Mouse (Mus musculus): Measurements from ENCODE around the gene Gmnn.
"Not testable (repeated sequence)": the region's sequence is repeated elsewhere in the genome, so short reads cannot be mapped to it uniquely, and the experiment has no call there.

Gene Gmnn

DNA sequence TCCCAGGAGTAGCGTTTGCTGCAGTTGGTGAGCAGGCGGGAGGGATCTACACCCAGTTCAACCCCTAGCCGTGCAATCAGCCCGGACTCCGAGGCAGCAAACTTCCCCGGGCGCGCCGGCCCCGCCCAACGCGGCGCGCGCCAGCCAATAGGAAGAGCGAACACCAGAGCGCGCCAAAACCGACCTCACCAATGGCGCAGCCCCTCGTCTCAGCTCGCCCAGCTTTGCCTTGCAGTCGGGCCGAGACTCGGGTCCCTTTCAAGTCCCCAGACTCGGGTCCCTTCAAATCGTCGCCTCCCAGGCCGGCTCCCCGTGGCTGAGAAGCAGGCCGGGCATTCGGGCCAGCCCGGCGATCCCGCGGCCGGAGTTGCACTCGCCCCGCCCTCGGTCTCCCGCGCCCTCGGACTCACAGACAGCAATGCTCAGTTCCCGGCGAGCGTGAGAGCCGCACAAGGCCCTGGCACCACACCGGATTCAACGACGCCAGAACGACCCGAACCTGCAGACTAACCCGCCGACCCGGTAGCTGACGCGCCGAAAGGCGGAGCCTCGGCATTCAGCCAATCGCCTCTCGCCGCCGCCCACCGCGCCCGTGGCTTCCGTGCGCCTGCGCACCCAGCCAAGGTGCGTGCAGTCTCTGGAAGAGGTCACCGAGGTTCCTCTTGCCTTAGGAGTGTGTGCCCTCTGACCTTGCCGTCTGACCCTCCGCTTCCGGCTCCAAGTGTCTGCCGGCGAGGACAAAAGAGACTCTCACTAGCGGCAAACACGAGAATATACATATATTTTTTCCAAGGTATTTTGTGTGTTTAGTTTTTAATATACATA, at the start of gene Gmnn:
Gene Gmnn, minus strand, starts transcription at position 521 of the 825 bp plus-strand sequence.
- DNase-seq (ENCODE audit: inconsistent ontology term) = peak; percentile 96

DNA sequence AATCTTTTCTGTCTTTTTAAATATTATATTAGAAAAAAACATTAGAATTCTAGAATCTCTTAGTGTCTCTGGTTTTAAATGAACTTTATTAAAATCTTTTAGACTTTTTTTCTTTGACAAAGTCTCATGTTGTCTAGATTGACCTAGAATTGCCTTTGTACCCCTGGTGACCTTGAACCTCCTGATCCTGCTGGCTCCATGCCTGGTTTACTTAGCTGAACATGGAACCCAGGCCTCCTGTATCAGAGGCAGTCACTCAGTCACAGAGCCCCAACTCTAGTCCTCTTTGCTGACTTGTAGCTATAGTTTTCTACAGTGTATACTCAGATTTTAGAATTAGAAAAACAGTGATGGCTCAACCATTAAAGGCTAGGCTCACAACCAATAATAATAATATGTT, 44.4 kb upstream of the Gmnn start:
- no peak for DNase-seq (ENCODE audit: inconsistent ontology term)

DNA sequence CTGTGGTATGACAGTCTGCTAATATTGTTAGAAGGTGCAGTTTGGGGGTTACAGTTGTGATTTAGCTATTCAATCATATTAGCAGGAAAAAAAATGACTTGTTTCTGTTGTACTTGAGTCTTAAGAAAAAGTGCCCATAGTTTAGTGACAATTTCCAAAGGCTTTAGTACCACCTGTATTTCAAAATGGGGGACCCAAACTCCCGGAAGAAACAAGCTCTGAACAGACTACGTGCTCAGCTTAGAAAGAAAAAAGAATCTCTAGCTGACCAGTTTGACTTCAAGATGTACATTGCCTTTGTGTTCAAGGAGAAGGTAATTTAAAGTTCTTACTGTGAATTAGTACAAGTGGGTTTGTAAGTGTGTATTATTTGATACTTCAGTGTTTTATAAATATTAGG, 41.5 kb upstream of the Gmnn start:
- DNase-seq (ENCODE audit: inconsistent ontology term) = no peak

DNA sequence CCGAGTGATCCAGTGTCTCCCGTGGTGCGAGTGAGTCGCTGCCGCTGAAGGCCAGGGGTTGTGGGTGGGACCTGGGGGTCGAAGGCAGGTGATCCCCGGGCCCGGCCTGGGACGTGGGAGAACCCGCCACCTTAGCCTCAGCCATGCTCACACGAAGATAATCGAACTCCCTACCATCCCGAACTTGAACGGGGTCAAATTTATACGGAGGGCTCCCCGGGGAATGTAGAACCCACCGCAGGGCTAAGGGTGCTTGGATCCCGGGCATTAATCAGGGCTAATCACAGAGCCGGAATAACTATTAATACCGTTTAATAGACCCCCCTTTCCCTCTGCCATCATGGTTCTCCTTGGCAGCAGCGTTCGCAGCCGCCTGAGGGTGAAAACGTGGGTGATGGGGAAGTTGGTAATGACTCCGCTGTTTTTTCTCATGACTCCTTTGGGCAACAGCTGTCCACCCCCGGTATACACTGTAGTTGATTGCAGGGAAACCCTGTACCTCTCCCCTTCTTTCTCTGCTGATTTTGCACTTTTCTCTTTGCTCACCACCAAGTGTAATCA, 40.5 kb upstream of the Gmnn start:
- no peak for DNase-seq (ENCODE audit: inconsistent ontology term)

DNA sequence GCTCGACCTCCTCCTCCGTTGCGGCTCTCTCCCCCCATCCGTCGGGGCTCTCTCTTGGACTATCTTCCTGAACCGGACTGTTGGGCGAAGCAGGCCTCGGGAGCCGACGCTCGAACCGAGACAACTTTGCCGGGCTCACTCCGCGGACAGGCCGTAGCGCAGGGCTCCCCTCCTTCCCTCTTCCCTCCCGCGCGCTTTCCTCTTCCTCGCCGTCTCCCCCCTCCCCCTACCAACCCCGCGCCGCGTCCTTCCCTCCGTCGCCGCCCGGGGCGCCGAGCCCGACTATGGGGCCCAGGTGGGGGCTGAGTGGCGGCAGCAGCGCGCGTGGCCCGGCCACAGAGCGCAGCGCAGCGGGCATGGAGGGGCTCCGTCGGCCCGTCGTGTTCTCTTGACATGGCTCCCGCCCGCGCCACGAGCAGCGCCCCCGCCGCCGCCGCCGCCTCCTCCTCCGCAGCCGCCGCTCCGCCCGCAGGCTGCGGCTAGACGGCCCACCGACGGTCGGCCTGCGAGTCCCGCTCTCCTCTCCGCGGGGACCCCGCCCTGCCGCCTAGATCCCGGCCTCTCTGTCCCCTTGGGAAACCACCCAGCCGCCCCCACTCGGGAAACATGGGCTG, 39.7 kb upstream of the Gmnn start, which contains the start of gene BC005537:
Gene BC005537, plus strand, starts transcription at position 350 of the 614 bp plus-strand sequence.
- DNase-seq (ENCODE audit: inconsistent ontology term) = no peak

DNA sequence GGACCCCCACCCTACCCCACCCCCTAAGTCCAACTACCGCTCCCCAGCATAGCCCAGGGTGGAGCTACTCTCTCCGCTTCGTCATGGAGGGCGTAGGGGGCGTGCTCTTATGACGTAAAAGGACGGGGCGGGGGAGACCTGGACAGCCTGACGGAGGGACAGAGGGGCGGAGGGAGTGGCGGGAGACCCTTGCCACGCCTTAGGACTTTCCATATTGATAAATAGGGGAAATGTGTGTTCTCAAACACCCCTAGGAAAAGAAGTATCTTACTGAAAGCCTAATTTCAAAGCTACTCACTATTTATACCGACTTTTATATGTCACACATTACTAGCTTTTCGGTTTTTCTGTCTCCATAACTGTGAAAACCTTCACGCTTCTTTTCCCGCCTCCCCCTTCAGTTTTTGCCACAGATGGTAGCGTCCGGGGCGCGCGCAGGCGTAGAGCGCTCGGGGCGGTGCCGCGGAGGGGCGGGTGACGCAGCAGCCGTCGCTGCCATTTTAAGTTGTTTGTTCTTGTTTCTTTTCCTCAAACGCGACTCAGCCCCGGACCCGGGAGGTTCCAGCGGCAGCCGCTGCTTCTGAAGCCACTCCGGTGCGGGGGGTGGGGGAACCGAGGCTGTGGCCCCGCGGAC, 39.1 kb upstream of the Gmnn start:
- peak; percentile 99 for DNase-seq (ENCODE audit: inconsistent ontology term)

DNA sequence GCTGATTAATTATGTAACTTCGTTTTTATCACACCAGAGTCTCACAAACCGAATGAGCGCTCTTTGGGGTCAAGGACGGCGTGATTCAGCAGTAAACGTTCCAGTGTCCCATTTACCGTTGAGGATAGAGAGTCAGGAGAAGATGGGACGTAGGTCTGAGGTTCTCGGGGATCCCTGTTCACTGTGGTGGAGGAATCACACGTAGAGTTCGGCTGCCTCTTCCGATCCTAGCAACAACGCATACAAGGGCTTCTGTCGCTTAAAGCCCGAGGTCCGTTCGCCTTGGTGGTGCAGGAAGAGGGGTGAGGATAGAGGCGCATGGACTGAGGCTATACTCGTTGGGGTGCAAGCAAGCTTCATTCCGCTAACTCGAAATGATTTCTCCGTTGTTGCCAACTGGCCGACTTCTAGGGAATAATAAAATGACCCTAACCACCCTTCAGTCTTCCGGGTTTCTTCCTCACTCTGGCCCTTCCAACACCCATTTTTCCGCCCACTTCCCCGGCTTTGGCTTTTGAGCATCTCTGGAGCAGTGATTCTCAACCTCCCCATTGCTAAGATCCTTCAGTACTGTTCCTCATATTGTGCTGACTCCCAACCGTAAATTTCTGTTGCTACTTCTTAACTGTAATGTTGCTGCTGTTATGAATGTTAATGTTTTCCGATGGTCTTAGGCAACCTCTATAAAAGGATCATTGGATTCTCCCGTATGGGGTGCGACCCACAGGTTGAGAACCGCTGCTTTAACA, 38.4 kb upstream of the Gmnn start:
- DNase-seq (ENCODE audit: inconsistent ontology term) = peak; percentile 65

DNA sequence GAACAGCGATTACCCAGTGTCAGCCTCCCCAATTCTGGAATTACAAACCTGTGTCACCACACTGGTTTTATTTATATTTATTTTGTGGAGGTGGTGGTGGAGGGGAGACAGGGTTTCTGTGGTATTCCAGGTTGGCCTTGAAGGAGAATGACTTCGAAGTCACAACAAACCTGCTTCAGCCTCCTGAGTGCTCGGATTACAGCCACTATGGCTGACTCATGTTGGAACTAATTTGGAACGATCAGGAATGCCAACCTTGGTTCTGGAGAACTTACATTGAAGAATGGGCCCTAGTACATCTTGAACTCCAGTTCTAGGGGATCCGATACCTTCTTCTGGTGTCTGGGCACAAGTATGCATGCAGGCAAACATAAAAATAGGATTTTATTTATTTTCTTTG, 37.7 kb upstream of the Gmnn start:
- no peak for DNase-seq (ENCODE audit: inconsistent ontology term)

DNA sequence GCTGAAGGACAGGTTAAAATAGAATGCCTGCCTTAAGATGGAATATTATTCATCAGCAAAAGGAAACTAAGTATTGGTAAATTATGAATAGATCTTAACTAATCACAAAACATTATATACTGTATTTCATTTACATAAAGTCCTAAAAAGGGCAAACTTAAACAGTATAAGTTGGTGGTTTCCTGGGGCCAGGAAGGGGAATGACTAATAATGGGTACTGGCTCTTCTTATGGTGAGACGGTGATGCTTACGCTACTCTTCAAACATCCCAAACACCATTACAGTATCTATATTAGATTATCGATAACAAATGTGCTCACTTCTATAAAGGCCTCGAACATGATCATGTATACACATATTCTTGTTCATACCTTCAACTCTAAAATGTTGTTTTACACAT, 37.0 kb upstream of the Gmnn start:
- DNase-seq (ENCODE audit: inconsistent ontology term) = no peak

DNA sequence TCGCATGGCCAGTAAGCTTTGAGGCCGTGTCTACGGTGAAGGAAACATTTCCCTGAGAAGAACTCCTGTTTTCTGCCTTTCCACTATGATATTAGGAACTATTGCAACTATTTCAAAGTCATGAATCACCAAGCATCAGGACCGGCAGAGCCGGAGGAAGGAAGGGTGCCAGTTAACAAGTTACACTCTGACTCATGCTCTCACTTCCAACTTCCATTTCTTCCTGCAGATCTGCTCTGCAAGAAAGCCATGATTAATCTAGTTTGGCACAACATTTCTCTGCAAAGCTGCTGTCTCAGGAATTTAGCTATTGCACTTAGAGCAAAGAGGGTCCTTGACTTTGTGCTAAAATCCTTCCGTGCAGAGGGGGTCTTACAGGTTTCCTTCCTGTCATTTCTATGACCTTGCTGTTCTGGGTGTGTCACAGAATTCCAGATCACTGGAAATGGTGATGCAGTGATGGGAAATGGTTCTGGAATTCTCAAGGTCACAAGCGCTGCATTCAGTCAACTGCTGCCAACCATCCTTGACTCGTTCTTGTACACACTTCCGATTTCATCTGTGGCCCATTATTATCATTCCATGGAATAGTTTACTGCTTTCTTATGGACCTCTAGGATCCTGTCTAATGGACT, 30.8 kb upstream of the Gmnn start:
- peak; percentile 84 for DNase-seq (ENCODE audit: inconsistent ontology term)

DNA sequence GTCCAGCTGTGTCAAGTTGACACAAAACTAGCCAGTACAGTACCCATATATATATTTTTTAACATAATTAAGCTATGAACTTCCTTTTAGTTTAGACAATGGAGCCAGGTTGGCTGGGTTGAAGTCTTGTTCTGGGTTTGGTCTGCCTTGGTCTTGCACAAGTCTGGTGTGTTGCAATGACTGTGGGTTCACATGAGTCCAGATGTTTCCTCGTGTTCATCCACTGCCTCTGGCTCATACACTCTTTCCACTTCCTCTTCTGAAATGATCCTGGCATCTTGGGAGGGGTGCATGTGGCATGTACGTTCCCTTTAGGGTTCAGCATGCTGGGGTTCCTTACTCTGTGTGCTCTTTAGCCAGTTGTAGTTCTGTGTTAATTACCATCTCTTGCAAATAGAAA, 29.6 kb upstream of the Gmnn start:
- DNase-seq (ENCODE audit: inconsistent ontology term) = no peak

DNA sequence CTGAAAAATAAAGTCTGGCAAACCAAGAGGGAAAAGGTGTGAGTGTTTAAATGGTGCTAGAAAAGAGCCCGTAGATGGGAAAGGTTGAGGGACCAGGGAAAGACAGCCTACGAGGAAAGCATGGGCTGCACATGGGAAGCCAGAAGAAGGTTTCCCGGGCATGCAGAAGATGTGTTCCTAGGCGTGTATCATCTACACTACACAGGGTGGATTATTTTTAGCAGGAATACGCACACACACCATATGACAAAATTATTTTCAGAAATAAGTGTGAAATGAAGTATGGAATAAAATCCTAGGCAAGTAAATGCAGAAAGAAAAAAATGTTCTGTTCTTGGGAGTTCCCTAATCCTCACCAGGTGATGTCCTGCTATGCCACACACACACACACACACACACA, 25.8 kb upstream of the Gmnn start:
- DNase-seq (ENCODE audit: inconsistent ontology term) = no peak

DNA sequence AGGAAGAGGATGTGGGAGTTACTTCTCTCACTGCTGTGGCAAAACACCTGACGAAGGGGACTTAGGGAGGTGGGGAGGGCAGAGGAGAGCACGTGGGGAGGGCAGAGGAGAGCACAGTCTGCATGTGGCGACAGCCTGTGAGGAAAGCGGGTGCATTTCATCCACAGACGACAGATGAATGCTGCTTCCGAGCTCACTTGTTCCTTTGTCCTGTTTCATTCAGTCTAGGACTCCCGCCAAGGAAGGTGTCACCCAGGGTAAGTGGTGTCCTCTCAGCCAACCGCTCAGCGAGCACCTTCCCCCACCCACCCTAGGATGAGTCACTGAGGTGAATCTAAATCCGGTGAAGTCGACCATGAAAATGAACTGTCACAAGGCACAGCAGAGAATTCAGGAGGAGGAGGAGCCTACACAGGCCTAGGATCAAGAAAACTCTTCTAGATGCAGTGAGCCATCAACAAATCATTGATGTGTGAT, 24.3 kb upstream of the Gmnn start:
- peak; percentile 85 for DNase-seq (ENCODE audit: inconsistent ontology term)

DNA sequence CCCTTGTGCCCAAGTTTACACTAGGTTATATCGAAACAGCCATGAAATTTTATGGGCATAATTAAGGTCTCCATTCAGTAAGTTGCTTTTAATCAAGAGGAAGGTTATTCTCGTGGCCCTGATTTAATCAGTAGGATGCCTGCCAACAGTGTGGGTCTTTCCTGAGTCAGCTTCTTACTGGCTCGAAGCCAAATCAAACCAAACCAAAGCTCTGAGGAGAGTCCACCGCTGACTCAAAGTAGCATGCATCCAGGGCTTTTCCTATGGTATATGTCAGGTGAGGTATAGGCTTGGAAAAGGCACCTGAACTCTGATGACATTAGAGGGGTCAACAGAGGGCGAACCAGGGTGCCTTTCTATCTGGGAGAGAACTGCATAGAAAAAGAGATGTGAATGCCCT, 20.2 kb upstream of the Gmnn start:
- peak; percentile 27 for DNase-seq (ENCODE audit: inconsistent ontology term)

DNA sequence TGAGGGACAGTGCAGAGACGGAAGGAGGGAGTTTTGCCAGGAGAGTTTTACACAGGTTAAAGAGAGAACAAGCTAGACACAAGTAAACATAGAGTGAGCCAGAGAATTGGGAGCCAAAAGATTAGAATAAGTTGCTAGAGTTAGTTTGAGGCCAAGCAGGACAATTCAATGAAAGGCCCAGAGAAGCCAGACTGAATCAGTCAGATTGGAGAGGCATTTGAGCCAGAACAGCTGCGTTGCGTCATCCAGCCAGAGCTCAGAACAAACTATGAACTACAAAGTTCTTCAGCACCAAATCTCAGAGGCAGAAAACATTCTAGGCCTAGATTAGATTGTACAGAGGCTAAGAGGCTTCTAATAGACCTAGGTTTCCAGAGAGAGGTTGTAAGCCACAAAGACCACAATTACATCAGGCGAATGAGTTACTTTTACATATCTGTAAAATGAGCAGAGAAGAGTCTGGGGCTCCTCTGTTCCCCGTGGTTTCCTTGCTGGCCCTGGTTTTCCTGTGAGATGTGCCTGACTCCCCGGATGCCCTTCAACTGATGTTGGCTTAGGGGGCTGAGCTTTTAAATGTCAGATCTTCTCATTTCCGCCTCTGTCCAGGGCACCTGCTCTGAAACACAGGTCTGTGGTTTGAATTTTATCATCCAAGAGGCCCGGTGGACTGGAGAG, 17.1 kb upstream of the Gmnn start:
- DNase-seq (ENCODE audit: inconsistent ontology term) = no peak

DNA sequence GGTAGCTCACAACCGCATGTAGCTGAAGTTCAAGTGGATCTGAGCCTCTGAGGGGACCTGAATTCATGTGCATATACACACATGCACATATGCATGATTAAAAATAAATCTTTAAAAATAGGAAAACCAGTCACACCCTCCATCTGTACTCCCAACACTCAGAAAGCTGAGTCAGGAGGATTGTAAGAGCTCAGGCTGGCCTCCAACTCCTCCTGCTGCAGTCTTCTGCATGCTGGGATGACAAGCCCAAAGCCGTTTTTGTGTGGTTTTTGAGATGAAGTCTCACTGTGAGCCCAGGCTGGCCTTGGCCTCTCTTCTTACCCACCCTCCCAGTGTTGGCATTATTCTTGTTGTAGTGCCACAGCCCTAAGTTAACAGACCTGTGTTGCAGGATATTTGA, 16.3 kb upstream of the Gmnn start:
- DNase-seq (ENCODE audit: inconsistent ontology term) = no peak

DNA sequence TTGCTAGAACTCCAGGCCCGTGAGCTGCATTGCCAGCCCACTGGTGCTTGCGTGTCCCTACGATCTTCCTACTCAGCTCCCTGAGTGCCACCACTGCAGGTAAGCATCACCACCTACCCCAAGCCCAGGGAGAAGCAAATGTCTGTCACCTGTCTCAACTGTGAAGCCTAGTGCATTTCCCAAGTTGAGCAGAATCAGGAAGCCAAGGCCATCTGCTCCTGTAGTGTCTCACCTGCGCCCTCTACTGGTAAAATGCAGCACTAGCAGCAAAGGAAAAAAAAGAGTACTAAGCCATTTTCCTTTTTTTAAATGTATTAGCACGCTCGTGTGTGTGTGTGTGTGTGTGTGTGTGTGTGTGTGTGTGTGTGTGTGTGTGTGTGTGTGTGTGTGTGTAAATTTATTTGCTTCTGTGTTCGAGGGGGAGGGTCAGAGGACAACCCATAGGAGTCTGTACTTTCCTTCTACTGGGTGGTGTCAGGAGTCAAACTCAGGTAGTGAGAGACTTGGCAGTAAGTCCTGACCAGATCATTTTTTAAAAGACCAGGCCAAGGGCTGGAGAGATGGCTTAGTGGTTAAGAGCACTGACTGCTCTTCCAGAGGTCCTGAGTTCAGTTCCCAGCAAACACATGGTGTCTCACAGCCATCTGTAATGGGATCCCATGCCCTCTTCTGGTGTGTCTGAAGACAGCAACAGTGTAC, 14.6 kb upstream of the Gmnn start:
- DNase-seq (ENCODE audit: inconsistent ontology term) = peak; percentile 29

DNA sequence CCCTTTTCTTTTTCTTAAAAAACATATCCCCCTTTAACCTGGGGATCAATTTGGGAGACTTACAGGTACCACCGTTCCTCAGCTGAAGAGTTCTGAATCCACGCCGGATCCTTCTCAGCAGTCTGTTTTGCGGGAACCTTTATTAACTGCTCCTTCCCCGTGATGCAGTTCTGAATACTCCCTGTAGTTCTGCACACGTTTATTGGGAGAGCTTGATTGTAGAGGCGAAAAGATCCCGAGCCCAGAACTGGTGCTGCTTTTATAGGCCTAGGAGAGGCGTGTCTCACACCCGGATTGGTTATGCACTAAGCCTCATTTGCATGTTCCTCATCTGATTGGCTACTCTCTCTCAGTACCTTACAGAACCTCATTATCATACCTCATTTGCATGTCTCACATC, 9.8 kb upstream of the Gmnn start:
- DNase-seq (ENCODE audit: inconsistent ontology term) = not testable (repeated sequence)

DNA sequence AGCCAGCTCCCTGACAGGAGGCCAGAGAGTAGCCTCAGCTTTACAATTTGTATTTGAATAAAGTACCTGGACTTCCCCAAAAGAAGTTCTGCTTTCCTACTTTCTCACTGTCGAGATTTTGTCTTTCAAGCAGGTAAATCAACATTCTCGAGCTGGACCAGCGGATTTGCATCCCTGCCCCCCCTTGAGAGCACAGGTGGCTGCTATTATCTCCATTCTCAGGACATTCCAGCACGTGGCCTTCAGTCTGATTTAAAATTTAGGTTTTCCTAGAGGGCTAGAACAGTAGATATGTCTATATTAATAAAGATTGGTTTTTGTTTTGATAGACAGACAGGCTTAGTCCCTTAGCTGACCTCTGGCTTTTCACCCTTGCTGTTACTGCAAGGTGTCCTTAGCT, 6.1 kb upstream of the Gmnn start:
- not testable (repeated sequence) for DNase-seq (ENCODE audit: inconsistent ontology term)

DNA sequence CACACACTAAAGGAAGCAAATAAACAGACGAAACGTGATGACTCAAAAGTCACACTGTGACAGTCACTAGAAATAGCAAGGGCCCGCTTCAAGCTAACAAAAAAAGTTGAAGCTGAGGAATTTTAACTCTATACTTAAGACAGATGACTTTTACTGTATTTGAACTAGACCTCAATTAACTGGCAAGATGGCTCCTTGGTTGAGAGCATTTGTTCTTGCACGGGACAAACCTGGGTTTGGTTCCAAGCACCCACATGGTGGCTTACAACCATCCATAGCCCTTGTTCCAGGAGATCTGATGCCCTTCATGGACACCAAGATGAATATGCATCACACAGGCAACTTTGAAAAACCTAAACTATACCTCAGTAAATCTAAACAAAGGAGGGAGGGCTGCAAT, 531 bp upstream of the Gmnn start:
- no peak for DNase-seq (ENCODE audit: inconsistent ontology term)

All from Muller cell, postnatal 12 days (primary cell).